Mouse (Mus musculus) regulatory T cell (primary cell): ENCODE data around the gene Olfr1105.

Experiments
- in situ Hi-C: fragments of 300-600 bp; cut with MboI, MseI; formaldehyde crosslinking; loops from one replicate; pipeline ENCODE4 v1.15.1; 2025; ENCODE audit warnings: high pct_unique_total_duplicates

Olfr1105 gene

GRCm38 (mm10) chr2:87036431-87036830, at the start of gene Olfr1105:
Gene Olfr1105, minus strand, starts transcription at chr2:87036531.
- in situ Hi-C loops = no loop called here

- in situ Hi-C loops = no loop called here
Measured at GRCm38 (mm10) chr2:87075717-87076116, 39.4 kb upstream of the Olfr1105 start, which contains the start of gene Olfr1107. Gene Olfr1107, minus strand, starts transcription at chr2:87075817.

GRCm38 (mm10) chr2:87052173-87052572, 15.8 kb upstream of the Olfr1105 start, which contains the start of gene Olfr1106:
Gene Olfr1106, minus strand, starts transcription at chr2:87052273.
- in situ Hi-C loops = no loop called here

GRCm38 (mm10) chr2:87026980-87027379, 9.4 kb downstream of the Olfr1105 start, which contains the start of gene Olfr1104:
Gene Olfr1104, minus strand, starts transcription at chr2:87027080.
- in situ Hi-C loops = no loop called here

- in situ Hi-C loops = no loop called here
Measured at GRCm38 (mm10) chr2:86998098-86998497, 38.2 kb downstream of the Olfr1105 start, which contains the start of gene Olfr1102. Gene Olfr1102, plus strand, starts transcription at chr2:86998398.

GRCm38 (mm10) chr2:86991121-86991520, 45.2 kb downstream of the Olfr1105 start, which contains the start of gene Olfr1101:
Gene Olfr1101, minus strand, starts transcription at chr2:86991221.
- in situ Hi-C loops = no loop called here
